Mouse (Mus musculus): Measurements from ENCODE around the gene Ablim2. TPM values are rescaled to one million over a fixed set of nuclear protein-coding genes. Genes with fewer than 3 reads are reported as not detected.

Ablim2 gene
- 9.4 and 16.3 TPM in 2 replicates for polyA plus RNA-seq (2015; fragmentation: Nextera tagmentation; extraction: Ambion mirVana)

DNA sequence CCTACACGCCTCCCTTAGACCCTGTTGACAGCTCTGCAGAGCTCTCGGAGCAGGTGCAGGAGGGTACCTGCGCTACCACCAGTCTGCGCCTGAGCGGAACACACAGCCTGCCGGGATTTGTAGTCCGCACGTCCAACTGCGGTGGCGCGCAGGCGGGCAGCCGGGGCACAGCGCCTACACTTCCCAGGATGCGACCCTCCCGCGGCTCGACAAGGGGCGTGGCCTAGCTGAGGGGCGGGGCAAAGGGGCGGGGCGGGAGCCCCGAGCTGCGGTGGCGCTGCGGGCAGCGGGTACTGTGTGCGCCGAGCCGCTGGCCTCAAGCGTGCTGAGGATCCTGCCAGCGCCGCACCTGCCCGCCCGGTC, at the start of gene Ablim2:
TSS of gene Ablim2 (plus strand) at position 242 of the 363 bp plus-strand sequence.
- Histone ChIP-seq H3K9me3 (ENCODE audit: control insufficient read depth, low read length) (no peaks in the 10 kb centered on the region), H3K27me3 (replicated peaks; ENCODE audit: control insufficient read depth, insufficient read depth, low read length) (peaks cover 19% of the 10 kb centered on the region), H3K4me3 (replicated peaks; ENCODE audit: low read length) (peak within 1 kb of the TSS; percentile 72), H3K4me1 (replicated peaks; ENCODE audit: control insufficient read depth, insufficient read depth, low read length) (peaks cover 9% of the 10 kb centered on the region; the same call in 1 of the 2 replicates), H3K27ac (ENCODE audit: low read length) (peak within 1 kb of the TSS; percentile 9; the same call in 1 of the 2 replicates), H3K4me2 (ENCODE audit: low read length) (peak within 1 kb of the TSS; percentile 97), H3K9ac (replicated peaks; ENCODE audit: low read depth, low read length) (peak within 1 kb of the TSS; percentile 62), H3K36me3 (ENCODE audit: control insufficient read depth, insufficient read depth) (no peaks in the 10 kb centered on the region)
- ATAC-seq, result peak; percentile 98
- 0% methylated on average over 35 of the region's 35 CpGs for WGBS

GRCm38 (mm10) chr5:35710481-35710880, 47.2 kb upstream of the Ablim2 start:
- Histone ChIP-seq H3K27ac (ENCODE audit: low read length) (no peak overlapping the region), H3K4me3 (replicated peaks; ENCODE audit: low read length) (no peak overlapping the region), H3K27me3 (replicated peaks; ENCODE audit: control insufficient read depth, insufficient read depth, low read length) (no peaks in the 10 kb centered on the region), H3K4me1 (replicated peaks; ENCODE audit: control insufficient read depth, insufficient read depth, low read length) (no peaks in the 10 kb centered on the region), H3K9ac (replicated peaks; ENCODE audit: low read depth, low read length) (no peak overlapping the region), H3K4me2 (ENCODE audit: low read length) (no peak overlapping the region), H3K36me3 (ENCODE audit: control insufficient read depth, insufficient read depth) (no peaks in the 10 kb centered on the region), H3K9me3 (ENCODE audit: control insufficient read depth, low read length) (no peaks in the 10 kb centered on the region)
- WGBS, result 82% methylated on average over 3 of the region's 3 CpGs
- ATAC-seq, result no peak

DNA sequence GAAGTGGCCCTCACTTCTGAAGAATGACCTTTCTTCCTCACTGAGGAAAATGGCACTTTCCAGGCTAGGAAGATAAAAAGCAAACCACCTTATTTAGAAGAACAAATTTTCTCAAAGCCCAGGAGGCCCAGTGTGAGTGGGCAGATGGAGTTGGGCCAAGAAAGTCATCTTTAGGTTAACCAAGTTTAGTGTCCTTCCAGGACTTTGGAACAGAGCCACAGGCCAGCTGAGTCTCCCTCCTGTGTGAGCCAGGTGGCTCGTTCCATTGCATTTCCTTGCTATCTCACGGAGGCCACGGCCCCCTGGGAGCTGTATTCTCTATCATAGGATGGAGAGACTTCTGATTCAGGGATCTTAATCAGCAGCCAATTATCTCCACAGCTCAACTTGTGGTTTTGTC, 46.7 kb upstream of the Ablim2 start:
- Histone ChIP-seq H3K4me1 (replicated peaks; ENCODE audit: control insufficient read depth, insufficient read depth, low read length) (no peaks in the 10 kb centered on the region), H3K4me2 (ENCODE audit: low read length) (no peak overlapping the region), H3K27me3 (replicated peaks; ENCODE audit: control insufficient read depth, insufficient read depth, low read length) (no peaks in the 10 kb centered on the region), H3K4me3 (replicated peaks; ENCODE audit: low read length) (no peak overlapping the region), H3K27ac (ENCODE audit: low read length) (no peak overlapping the region), H3K9ac (replicated peaks; ENCODE audit: low read depth, low read length) (no peak overlapping the region), H3K9me3 (ENCODE audit: control insufficient read depth, low read length) (no peaks in the 10 kb centered on the region), H3K36me3 (ENCODE audit: control insufficient read depth, insufficient read depth) (no peaks in the 10 kb centered on the region)
- WGBS, result 69% methylated on average over 3 of the region's 3 CpGs
- no peak for ATAC-seq

DNA sequence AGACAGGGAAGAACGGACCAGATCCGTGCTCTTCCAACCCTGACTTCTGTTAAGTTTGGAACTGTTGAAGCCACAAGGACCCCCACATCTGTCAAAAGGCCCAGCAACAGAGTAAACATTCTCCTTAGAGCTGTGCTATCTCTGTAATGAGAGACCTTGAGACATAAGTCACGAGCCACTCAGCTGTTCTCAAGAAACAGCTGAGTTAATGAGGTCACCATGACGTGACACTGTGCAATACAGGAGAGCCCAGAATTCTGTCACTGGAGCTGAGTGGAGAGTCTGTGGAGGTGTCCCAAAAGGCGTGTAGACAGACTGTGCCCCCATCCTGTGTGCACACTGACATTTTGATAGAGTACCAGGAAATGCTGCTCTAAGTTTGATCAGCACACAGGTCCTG, 45.2 kb upstream of the Ablim2 start:
- no peaks in the 10 kb centered on the region for H3K27me3 ChIP-seq (replicated peaks; ENCODE audit: control insufficient read depth, insufficient read depth, low read length)
- no peak overlapping the region for H3K4me3 ChIP-seq (replicated peaks; ENCODE audit: low read length)
- no peaks in the 10 kb centered on the region for H3K36me3 ChIP-seq (ENCODE audit: control insufficient read depth, insufficient read depth)
- ATAC-seq, result no peak
- H3K9me3 ChIP-seq (ENCODE audit: control insufficient read depth, low read length), result no peaks in the 10 kb centered on the region
- H3K27ac ChIP-seq (ENCODE audit: low read length), result no peak overlapping the region
- 76% methylated on average over 5 of the region's 5 CpGs for WGBS
- no peaks in the 10 kb centered on the region for H3K4me1 ChIP-seq (replicated peaks; ENCODE audit: control insufficient read depth, insufficient read depth, low read length)
- no peak overlapping the region for H3K4me2 ChIP-seq (ENCODE audit: low read length)
- no peak overlapping the region for H3K9ac ChIP-seq (replicated peaks; ENCODE audit: low read depth, low read length)

DNA sequence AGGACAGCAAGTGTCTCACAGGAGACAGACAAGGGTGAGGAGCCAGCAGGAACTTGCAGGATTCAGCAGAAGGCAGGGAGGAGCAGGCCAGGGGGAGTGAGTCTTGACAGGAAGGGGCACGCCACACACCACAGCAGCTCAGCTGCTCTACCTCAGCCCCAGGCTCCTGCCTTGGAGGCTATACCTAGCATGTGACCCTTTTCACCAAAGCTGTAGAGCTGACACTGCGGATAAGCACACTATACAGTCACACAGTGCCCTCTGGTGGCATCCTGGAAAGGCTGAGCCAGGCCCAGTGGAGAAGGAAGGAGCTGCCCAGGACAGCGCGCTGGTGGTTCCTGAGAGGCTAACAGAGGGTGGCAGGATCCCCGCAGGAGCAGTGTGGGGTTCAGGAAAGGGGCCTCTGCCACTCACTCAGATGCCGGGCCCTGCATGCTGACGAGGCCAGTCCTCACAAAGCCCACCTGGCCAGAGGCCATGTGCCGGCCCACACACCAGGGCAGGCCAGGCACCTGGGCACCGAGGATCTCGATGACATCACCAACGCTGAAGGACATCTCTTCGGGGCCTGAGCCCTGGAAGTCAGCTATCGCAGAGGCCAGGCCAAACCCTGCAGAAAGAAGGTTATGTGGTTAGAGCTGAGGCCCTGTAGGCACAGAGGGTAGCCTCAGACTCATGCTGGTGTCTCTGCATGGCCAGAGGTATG, 43.9 kb upstream of the Ablim2 start:
- Histone ChIP-seq H3K4me2 (ENCODE audit: low read length) (no peak overlapping the region), H3K9me3 (ENCODE audit: control insufficient read depth, low read length) (no peaks in the 10 kb centered on the region), H3K27ac (ENCODE audit: low read length) (no peak overlapping the region), H3K27me3 (replicated peaks; ENCODE audit: control insufficient read depth, insufficient read depth, low read length) (no peaks in the 10 kb centered on the region), H3K4me1 (replicated peaks; ENCODE audit: control insufficient read depth, insufficient read depth, low read length) (no peaks in the 10 kb centered on the region), H3K4me3 (replicated peaks; ENCODE audit: low read length) (no peak overlapping the region), H3K36me3 (ENCODE audit: control insufficient read depth, insufficient read depth) (no peaks in the 10 kb centered on the region), H3K9ac (replicated peaks; ENCODE audit: low read depth, low read length) (no peak overlapping the region)
- peak; percentile 93 for ATAC-seq
- WGBS, result 44% methylated on average over 13 of the region's 13 CpGs

- Histone ChIP-seq H3K4me1 (replicated peaks; ENCODE audit: control insufficient read depth, insufficient read depth, low read length) (no peaks in the 10 kb centered on the region), H3K9me3 (ENCODE audit: control insufficient read depth, low read length) (no peaks in the 10 kb centered on the region), H3K27ac (ENCODE audit: low read length) (no peak overlapping the region), H3K9ac (replicated peaks; ENCODE audit: low read depth, low read length) (no peak overlapping the region), H3K36me3 (ENCODE audit: control insufficient read depth, insufficient read depth) (no peaks in the 10 kb centered on the region), H3K4me3 (replicated peaks; ENCODE audit: low read length) (no peak overlapping the region), H3K4me2 (ENCODE audit: low read length) (no peak overlapping the region), H3K27me3 (replicated peaks; ENCODE audit: control insufficient read depth, insufficient read depth, low read length) (no peaks in the 10 kb centered on the region)
- ATAC-seq, result no peak
- WGBS, result 86% methylated on average over 5 of the region's 5 CpGs
Observed at GRCm38 (mm10) chr5:35717455-35717854, 40.2 kb upstream of the Ablim2 start.

DNA sequence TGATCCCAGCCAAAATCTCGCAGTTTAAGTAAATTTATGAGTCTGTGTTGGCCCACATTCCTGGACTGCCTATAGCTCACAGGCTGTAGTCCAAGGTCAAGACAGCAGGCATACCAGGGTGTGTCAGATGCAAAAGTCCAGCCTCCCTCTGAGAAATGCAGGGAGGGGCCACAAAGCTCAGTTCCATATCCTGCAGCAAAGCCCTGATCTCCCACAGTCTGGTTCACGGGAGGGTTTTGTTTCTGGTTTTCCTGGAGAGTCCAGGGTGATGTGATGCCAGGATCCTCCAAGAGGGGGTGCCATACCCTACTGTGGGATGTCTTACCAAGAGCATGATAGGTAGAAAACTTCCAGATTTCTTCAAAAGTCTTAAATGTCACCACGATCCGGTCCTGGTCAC, 39.7 kb upstream of the Ablim2 start:
- 56% methylated on average over 4 of the region's 4 CpGs for WGBS
- Histone ChIP-seq H3K36me3 (ENCODE audit: control insufficient read depth, insufficient read depth) (no peaks in the 10 kb centered on the region), H3K27ac (ENCODE audit: low read length) (no peak overlapping the region), H3K9ac (replicated peaks; ENCODE audit: low read depth, low read length) (no peak overlapping the region), H3K27me3 (replicated peaks; ENCODE audit: control insufficient read depth, insufficient read depth, low read length) (no peaks in the 10 kb centered on the region), H3K9me3 (ENCODE audit: control insufficient read depth, low read length) (no peaks in the 10 kb centered on the region), H3K4me1 (replicated peaks; ENCODE audit: control insufficient read depth, insufficient read depth, low read length) (no peaks in the 10 kb centered on the region), H3K4me2 (ENCODE audit: low read length) (no peak overlapping the region), H3K4me3 (replicated peaks; ENCODE audit: low read length) (no peak overlapping the region)
- ATAC-seq, result no peak

DNA sequence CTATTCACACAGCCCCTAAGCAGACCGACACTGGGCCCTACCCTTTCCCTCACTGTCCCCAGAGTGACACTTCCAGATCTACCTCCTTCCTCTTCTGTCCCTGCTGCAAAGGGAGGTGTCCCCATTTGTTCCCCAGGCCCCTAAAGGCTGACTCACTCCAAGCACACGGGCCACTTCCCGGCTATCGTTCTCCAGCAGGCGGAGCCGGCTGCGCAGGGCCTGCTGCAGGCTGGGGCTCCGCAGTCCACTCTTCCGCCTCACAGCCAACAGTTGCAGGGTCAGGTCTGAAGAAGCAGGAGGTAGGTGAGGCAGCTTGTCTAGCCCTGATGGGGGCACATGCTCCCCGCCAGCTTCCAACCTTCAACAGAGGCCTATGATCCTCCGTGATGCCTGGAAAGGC, 38.9 kb upstream of the Ablim2 start:
- H3K9me3 ChIP-seq (ENCODE audit: control insufficient read depth, low read length), result no peaks in the 10 kb centered on the region
- no peak overlapping the region for H3K4me3 ChIP-seq (replicated peaks; ENCODE audit: low read length)
- no peak overlapping the region for H3K9ac ChIP-seq (replicated peaks; ENCODE audit: low read depth, low read length)
- H3K4me2 ChIP-seq (ENCODE audit: low read length), result no peak overlapping the region
- H3K4me1 ChIP-seq (replicated peaks; ENCODE audit: control insufficient read depth, insufficient read depth, low read length), result no peaks in the 10 kb centered on the region
- no peak overlapping the region for H3K27ac ChIP-seq (ENCODE audit: low read length)
- ATAC-seq, result no peak
- H3K36me3 ChIP-seq (ENCODE audit: control insufficient read depth, insufficient read depth), result no peaks in the 10 kb centered on the region
- no peaks in the 10 kb centered on the region for H3K27me3 ChIP-seq (replicated peaks; ENCODE audit: control insufficient read depth, insufficient read depth, low read length)
- 86% methylated on average over 11 of the region's 11 CpGs for WGBS

GRCm38 (mm10) chr5:35719343-35719742, 38.3 kb upstream of the Ablim2 start:
- ATAC-seq, result no peak
- no peaks in the 10 kb centered on the region for H3K27me3 ChIP-seq (replicated peaks; ENCODE audit: control insufficient read depth, insufficient read depth, low read length)
- no peak overlapping the region for H3K4me2 ChIP-seq (ENCODE audit: low read length)
- H3K9me3 ChIP-seq (ENCODE audit: control insufficient read depth, low read length), result no peaks in the 10 kb centered on the region
- no peak overlapping the region for H3K27ac ChIP-seq (ENCODE audit: low read length)
- no peaks in the 10 kb centered on the region for H3K36me3 ChIP-seq (ENCODE audit: control insufficient read depth, insufficient read depth)
- no peak overlapping the region for H3K4me3 ChIP-seq (replicated peaks; ENCODE audit: low read length)
- no peak overlapping the region for H3K9ac ChIP-seq (replicated peaks; ENCODE audit: low read depth, low read length)
- no peaks in the 10 kb centered on the region for H3K4me1 ChIP-seq (replicated peaks; ENCODE audit: control insufficient read depth, insufficient read depth, low read length)

DNA sequence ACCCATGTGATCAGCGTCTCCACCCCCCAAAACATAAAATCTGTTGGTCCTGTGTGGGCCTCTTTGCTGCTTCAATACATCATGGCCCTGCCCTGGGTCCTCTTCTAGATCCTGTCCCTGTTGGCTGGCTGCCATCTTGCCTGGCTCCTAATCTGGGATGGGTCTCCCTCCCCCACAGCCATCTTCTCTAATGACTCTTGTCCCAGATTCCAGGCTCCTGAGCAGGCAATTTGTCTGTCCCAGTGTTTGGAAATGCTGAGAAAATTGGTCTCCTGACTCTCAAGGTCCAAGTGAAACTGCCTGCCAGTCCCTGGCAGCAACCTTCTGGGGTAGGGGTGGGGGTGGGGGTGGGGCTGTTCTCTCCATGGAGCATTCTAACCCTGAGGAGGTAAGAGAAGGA, 37.8 kb upstream of the Ablim2 start:
- WGBS, result 93% methylated on average over 1 of the region's 1 CpGs
- no peak for ATAC-seq
- no peaks in the 10 kb centered on the region for H3K4me1 ChIP-seq (replicated peaks; ENCODE audit: control insufficient read depth, insufficient read depth, low read length)

More for the DNA sequence above, 37.8 kb upstream of the Ablim2 start:
- no peak overlapping the region for H3K4me2 ChIP-seq (ENCODE audit: low read length)
- H3K27ac ChIP-seq (ENCODE audit: low read length), result no peak overlapping the region
- no peaks in the 10 kb centered on the region for H3K36me3 ChIP-seq (ENCODE audit: control insufficient read depth, insufficient read depth)
- no peak overlapping the region for H3K9ac ChIP-seq (replicated peaks; ENCODE audit: low read depth, low read length)
- no peaks in the 10 kb centered on the region for H3K9me3 ChIP-seq (ENCODE audit: control insufficient read depth, low read length)
- H3K27me3 ChIP-seq (replicated peaks; ENCODE audit: control insufficient read depth, insufficient read depth, low read length), result no peaks in the 10 kb centered on the region
- no peak overlapping the region for H3K4me3 ChIP-seq (replicated peaks; ENCODE audit: low read length)

Measured in forebrain, embryonic 16.5 days (tissue).